Mouse (Mus musculus) liver, embryonic 12.5 days (tissue): ENCODE data around the gene Wdr95. TPM values are rescaled to one million over a fixed set of nuclear protein-coding genes. Genes with fewer than 3 reads are reported as not detected.
A peak's percentile ranks its signal among the peaks of the same experiment; 100 is the strongest.

ENCODE experiments used
- ATAC-seq: fragments of 200-750 bp; cut with Nextera tagmentation; 2 replicates; pipeline ENCODE4 v1.8.0; 2017; ENCODE audit warnings: moderate number of reproducible peaks, mild to moderate bottlenecking, moderate library complexity
- H3K27ac ChIP-seq: fragments of 300-500 bp; sonication (generic); 2 replicates; pipeline ENCODE4 v1.5.1; 2016; ENCODE audit warnings: mild to moderate bottlenecking
- H3K27me3 ChIP-seq: fragments of 300-500 bp; sonication (generic); replicated peaks from 2 replicates; pipeline ENCODE4 v1.6.1; 2016; ENCODE audit warnings: mild to moderate bottlenecking, moderate library complexity
- H3K36me3 ChIP-seq: fragments of 300-500 bp; sonication (generic); 2 replicates; pipeline ENCODE4 v1.6.1; 2016; ENCODE audit warnings: mild to moderate bottlenecking, moderate library complexity
- H3K4me1 ChIP-seq: fragments of 300-500 bp; sonication (generic); 2 replicates; pipeline ENCODE4 v1.6.1; 2016
- H3K4me2 ChIP-seq: fragments of 300-500 bp; sonication (generic); 2 replicates; pipeline ENCODE4 v1.6.1; 2016; ENCODE audit warnings: mild to moderate bottlenecking, moderate library complexity
- H3K4me3 ChIP-seq: fragments of 300-500 bp; sonication (generic); 2 replicates; pipeline ENCODE4 v1.5.1; 2016; ENCODE audit warnings: mild to moderate bottlenecking, moderate library complexity
- H3K9ac ChIP-seq: fragments of 300-500 bp; sonication (generic); 2 replicates; pipeline ENCODE4 v1.6.1; 2016; ENCODE audit warnings: mild to moderate bottlenecking, moderate library complexity
- H3K9me3 ChIP-seq: fragments of 300-500 bp; sonication (generic); replicated peaks from 2 replicates; pipeline ENCODE4 v1.6.1; 2016; ENCODE audit warnings: mild to moderate bottlenecking, moderate library complexity
- WGBS: fragments of 180-500 bp; shearing (Covaris S2); methylation state at CpG from one replicate; pipeline ENCODE4 v1.1.7; 2016; ENCODE audit not compliant: insufficient replicate concordance; 5-methylcytosine and 5-hydroxymethylcytosine counted together
- polyA plus RNA-seq: library from polyadenylated mRNA; unstranded; fragments of >200 nt; fragmentation: Nextera tagmentation; extraction: Ambion mirVana; gene quantifications from 2 replicates; pipeline ENCODE4 v1.2.1, GENCODE M21; 2016

The Wdr95 gene
- polyA plus RNA-seq, 1 experiment from 2014 or later, result not detected

DNA sequence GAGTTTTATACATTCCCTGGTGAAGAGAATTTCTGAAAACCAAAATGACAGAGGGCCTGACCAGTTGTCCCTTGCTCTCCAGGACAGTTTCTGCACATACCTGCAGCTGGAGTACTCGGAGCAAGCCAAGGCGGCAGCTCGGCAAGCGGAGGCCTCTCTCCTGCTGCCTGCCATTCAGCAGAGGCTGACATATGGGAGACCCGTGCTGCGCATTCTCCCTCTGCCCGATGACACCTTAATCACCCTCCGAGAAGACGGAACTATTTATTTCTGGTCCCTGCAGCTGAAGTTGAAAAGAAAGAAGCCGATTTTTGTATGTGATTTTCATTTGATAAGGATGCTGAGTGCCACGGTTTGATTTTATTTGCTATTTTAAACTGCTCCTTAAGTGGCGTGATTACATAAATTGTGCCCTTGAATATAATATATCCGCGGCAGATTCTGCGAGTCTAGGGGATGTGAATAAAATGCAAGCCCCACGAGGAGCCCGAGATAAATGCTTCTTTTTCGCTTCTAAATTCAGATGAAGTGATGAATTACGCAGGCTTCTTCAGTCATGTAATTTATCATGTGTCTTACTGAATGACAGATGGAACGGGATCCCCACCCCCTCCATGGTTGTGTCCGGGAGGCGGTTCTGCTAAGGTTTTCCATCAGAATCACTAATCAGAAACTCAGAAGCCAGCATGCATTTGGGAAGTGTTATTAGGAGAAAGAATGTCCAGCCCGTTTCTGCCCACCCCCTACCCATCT, 24.9 kb upstream of the Wdr95 start:
- Histone ChIP-seq H3K9ac (no peak overlapping the region), H3K27ac (no peak overlapping the region)
- WGBS, result 77% methylated on average over 23 of the region's 23 CpGs

DNA sequence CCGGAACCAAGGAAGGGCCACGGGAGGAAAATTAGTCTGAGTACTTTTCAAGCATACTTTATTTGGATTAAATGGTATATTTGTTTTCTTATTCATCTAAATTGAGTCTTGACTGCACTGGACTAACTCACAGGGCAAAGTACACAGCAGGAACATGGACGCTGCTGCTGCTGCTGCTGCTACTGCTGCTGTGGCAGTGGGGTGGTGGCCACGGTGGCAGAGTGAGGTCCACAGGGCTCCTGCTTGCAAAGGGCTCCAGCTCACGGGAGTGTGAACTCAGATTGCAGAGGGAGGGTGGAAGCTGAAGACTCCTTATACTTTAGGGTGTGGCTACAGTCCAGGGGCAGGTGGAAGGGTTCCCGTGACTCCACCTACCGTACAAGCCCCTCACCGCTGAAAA, 23.5 kb upstream of the Wdr95 start:
- ATAC-seq, result no peak
- Histone ChIP-seq H3K9ac (no peak overlapping the region), H3K36me3 (no peaks in the 10 kb centered on the region), H3K4me2 (no peak overlapping the region), H3K4me1 (no peaks in the 10 kb centered on the region), H3K9me3 (no peaks in the 10 kb centered on the region), H3K4me3 (no peak overlapping the region), H3K27ac (no peak overlapping the region), H3K27me3 (no peaks in the 10 kb centered on the region)
- WGBS, result 70% methylated on average over 8 of the region's 8 CpGs

More for the DNA sequence above, 24.9 kb upstream of the Wdr95 start:
- H3K36me3 ChIP-seq, result no peaks in the 10 kb centered on the region
- no peaks in the 10 kb centered on the region for H3K9me3 ChIP-seq
- no peak overlapping the region for H3K4me3 ChIP-seq
- H3K4me1 ChIP-seq, result no peaks in the 10 kb centered on the region
- H3K4me2 ChIP-seq, result no peak overlapping the region
- ATAC-seq, result no peak
- no peaks in the 10 kb centered on the region for H3K27me3 ChIP-seq

GRCm38 (mm10) chr5:149506033-149506432, 22.4 kb upstream of the Wdr95 start:
- Histone ChIP-seq H3K36me3 (no peaks in the 10 kb centered on the region), H3K4me2 (no peak overlapping the region), H3K4me1 (no peaks in the 10 kb centered on the region), H3K27me3 (no peaks in the 10 kb centered on the region), H3K9ac (no peak overlapping the region), H3K9me3 (no peaks in the 10 kb centered on the region), H3K27ac (no peak overlapping the region), H3K4me3 (no peak overlapping the region)
- 92% methylated on average over 2 of the region's 2 CpGs for WGBS
- no peak for ATAC-seq

GRCm38 (mm10) chr5:149508094-149509029, 20.1 kb upstream of the Wdr95 start:
- Histone ChIP-seq H3K4me3 (no peak overlapping the region), H3K27ac (no peak overlapping the region), H3K9ac (no peak overlapping the region), H3K36me3 (no peaks in the 10 kb centered on the region), H3K4me2 (no peak overlapping the region), H3K4me1 (no peaks in the 10 kb centered on the region), H3K9me3 (no peaks in the 10 kb centered on the region), H3K27me3 (no peaks in the 10 kb centered on the region)
- no peak for ATAC-seq
- WGBS, result 53% methylated on average over 20 of the region's 20 CpGs

DNA sequence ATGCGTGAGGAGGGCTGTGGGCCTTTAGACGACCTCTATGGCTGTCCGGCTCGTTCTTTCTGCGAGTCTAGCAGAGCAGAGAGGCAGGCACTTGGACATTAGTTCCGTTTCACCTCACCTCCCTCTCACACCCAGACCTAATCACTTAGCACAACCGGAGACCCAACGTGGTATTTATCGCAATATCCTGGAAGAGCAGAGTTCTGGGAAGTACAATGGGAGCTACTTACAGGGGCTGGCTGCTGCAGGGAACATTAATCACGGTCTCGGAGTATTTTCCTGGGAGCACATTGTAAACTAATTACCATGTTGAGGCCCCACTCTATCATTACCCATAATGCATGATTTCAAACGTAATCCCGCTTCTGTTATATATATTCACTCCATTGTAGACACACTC, 18.2 kb upstream of the Wdr95 start:
- ATAC-seq, result no peak

DNA sequence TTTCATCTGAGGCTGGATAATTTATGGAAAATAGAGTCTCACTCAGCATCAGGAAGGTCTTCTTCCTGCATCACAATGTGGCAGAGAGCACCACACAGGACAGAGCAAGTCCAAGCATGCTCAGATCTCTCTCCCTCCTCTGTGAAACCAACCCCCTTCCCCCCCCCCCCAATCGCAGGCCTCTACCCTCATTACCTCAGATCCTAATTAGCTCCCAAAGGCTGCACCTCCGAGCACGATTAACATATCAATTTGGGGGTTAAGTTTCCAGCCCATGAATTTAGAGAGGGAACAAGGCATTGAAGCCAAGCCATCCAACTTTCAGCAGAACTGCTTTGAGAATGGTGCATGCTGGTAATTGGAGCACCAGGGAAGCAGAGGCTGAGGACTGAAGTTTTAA, 15.8 kb upstream of the Wdr95 start:
- no peaks in the 10 kb centered on the region for H3K4me1 ChIP-seq
- no peak overlapping the region for H3K4me3 ChIP-seq
- no peaks in the 10 kb centered on the region for H3K9me3 ChIP-seq
- H3K36me3 ChIP-seq, result no peaks in the 10 kb centered on the region
- H3K9ac ChIP-seq, result no peak overlapping the region
- H3K27ac ChIP-seq, result no peak overlapping the region
- 58% methylated on average over 3 of the region's 3 CpGs for WGBS
- ATAC-seq, result no peak
- no peak overlapping the region for H3K4me2 ChIP-seq
- no peaks in the 10 kb centered on the region for H3K27me3 ChIP-seq

More for the DNA sequence above, 18.2 kb upstream of the Wdr95 start:
- Histone ChIP-seq H3K9me3 (no peaks in the 10 kb centered on the region), H3K4me2 (no peak overlapping the region), H3K27ac (no peak overlapping the region), H3K4me1 (no peaks in the 10 kb centered on the region), H3K27me3 (no peaks in the 10 kb centered on the region), H3K36me3 (no peaks in the 10 kb centered on the region), H3K9ac (no peak overlapping the region), H3K4me3 (no peak overlapping the region)
- 76% methylated on average over 13 of the region's 13 CpGs for WGBS

DNA sequence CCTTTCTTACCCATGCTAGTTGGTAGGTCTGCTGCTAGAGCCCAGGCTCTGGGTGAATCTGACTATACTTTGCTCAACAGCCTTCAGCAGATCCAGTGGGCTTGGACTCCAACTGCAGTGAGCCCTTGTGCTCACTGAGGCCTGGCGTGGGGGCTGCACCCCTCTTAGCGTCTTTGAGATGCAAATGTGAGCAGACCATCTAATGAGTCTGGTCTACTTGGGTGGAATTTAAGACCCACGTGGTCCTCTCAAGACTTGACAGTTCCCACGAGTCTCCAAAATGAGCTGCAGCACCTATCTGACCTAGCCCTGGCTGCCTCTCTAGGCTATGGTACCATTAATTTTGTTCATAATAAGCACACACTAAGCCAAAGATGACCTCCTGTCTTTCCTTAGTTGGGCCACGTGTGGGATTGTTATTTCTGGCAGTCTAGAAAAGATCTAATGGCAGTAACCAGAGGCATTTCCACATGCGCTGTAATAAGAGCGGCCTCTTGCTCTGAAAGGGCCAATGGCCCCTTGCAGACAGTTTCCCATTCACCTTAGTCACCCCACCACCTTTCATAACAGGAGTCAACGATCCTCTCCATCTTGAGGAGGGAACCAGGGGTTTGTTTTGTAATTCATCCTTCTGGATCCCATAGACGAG, 14.9 kb upstream of the Wdr95 start:
- H3K36me3 ChIP-seq, result no peaks in the 10 kb centered on the region
- no peaks in the 10 kb centered on the region for H3K9me3 ChIP-seq
- ATAC-seq, result no peak
- H3K4me3 ChIP-seq, result no peak overlapping the region
- H3K27me3 ChIP-seq, result no peaks in the 10 kb centered on the region
- no peaks in the 10 kb centered on the region for H3K4me1 ChIP-seq
- WGBS, result 53% methylated on average over 9 of the region's 9 CpGs
- H3K4me2 ChIP-seq, result no peak overlapping the region
- H3K27ac ChIP-seq, result no peak overlapping the region
- H3K9ac ChIP-seq, result no peak overlapping the region

DNA sequence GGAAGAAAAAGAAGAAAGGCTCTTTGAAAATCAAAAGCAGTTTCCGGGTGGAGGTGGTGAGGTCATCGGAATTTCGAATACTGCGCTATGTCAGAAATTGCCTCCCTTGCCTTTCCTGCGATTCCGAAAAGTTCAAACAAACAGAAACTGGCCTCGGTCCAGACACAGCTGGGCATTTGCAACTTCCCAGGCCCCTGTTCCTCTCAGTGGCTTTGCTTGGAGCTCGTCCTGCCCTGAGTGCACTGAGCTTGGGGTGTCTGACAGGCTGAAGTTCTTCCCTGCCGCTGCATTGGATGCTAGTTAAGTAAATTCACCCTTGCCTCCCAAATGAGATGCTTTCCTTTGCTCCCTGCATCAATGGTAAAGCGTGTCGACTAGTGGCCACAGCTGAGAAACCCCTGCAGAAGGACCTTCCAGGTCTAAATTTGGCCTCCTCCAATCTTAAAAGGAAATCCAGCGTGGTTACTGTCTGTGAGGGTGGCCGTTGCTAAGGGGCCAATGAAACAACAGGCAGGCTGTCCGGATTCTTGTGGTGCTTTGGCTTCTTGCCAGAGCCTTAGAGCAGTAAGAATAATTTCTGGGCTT, 14.3 kb upstream of the Wdr95 start:
- Histone ChIP-seq H3K9me3 (no peaks in the 10 kb centered on the region), H3K9ac (no peak overlapping the region), H3K4me2 (no peak overlapping the region), H3K27ac (no peak overlapping the region), H3K36me3 (no peaks in the 10 kb centered on the region), H3K4me3 (no peak overlapping the region), H3K4me1 (no peaks in the 10 kb centered on the region), H3K27me3 (no peaks in the 10 kb centered on the region)
- no peak for ATAC-seq
- 35% methylated on average over 14 of the region's 14 CpGs for WGBS

GRCm38 (mm10) chr5:149514890-149515289, 13.6 kb upstream of the Wdr95 start:
- no peaks in the 10 kb centered on the region for H3K4me1 ChIP-seq
- 66% methylated on average over 2 of the region's 3 CpGs for WGBS
- no peaks in the 10 kb centered on the region for H3K36me3 ChIP-seq
- H3K4me2 ChIP-seq, result no peak overlapping the region
- no peaks in the 10 kb centered on the region for H3K27me3 ChIP-seq
- ATAC-seq, result 0 out of 2 replicates have a peak, but pooled peaks have one; percentile 30
- no peak overlapping the region for H3K4me3 ChIP-seq
- no peak overlapping the region for H3K9ac ChIP-seq
- no peaks in the 10 kb centered on the region for H3K9me3 ChIP-seq
- no peak overlapping the region for H3K27ac ChIP-seq

- 55% methylated on average over 6 of the region's 6 CpGs for WGBS
- no peak for ATAC-seq
Observed at GRCm38 (mm10) chr5:149517116-149517515, 11.4 kb upstream of the Wdr95 start.

DNA sequence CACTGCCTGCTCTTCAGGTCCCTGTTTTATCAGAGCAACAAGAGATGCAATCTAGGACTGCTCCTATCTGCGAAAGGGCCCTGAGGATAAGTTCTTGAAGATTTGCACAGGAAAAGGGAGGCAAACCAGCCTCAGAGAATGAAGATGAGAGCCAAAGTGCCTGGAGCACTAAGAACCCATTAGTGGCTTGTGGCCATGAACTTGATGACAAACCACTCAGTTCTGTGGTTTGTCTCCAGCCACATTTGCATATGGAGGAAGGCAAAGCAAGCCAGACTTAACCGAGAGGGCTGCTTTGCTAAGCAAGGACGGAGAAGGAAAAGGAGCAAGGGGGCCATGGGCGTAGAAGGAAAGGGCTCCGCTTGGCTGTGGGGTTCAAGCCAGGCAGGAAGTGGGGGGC, 7.7 kb upstream of the Wdr95 start:
- WGBS, result 42% methylated on average over 5 of the region's 5 CpGs
- H3K9me3 ChIP-seq, result no peaks in the 10 kb centered on the region
- H3K4me2 ChIP-seq, result no peak overlapping the region
- ATAC-seq, result no peak
- no peak overlapping the region for H3K27ac ChIP-seq
- H3K36me3 ChIP-seq, result no peaks in the 10 kb centered on the region
- H3K4me1 ChIP-seq, result no peaks in the 10 kb centered on the region
- H3K4me3 ChIP-seq, result no peak overlapping the region
- H3K27me3 ChIP-seq, result 0 out of 2 replicates have a peak, but pooled peaks cover 4% of the 10 kb centered on the region
- no peak overlapping the region for H3K9ac ChIP-seq

More at GRCm38 (mm10) chr5:149517116-149517515, 11.4 kb upstream of the Wdr95 start:
- no peaks in the 10 kb centered on the region for H3K9me3 ChIP-seq
- no peaks in the 10 kb centered on the region for H3K36me3 ChIP-seq
- H3K4me2 ChIP-seq, result no peak overlapping the region
- H3K9ac ChIP-seq, result no peak overlapping the region
- H3K4me1 ChIP-seq, result no peaks in the 10 kb centered on the region
- no peak overlapping the region for H3K27ac ChIP-seq
- H3K27me3 ChIP-seq, result no peaks in the 10 kb centered on the region
- no peak overlapping the region for H3K4me3 ChIP-seq
